Mouse (Mus musculus) G1E (cell line): ENCODE data around the gene Npas3. TPM values are rescaled to one million over a fixed set of nuclear protein-coding genes. Genes with fewer than 3 reads are reported as not detected.

ENCODE experiments used
- ATAC-seq: 2 replicates; pipeline ENCODE4 v1.8.0; 2016; ENCODE audit warnings: mild to moderate bottlenecking; ENCODE audit not compliant: insufficient number of reproducible peaks, poor library complexity, low FRiP score, severe bottlenecking; ENCODE audit errors: extremely low read depth
- DNase-seq: peaks from one replicate; pipeline ENCODE4 v3.0.0; 2012; ENCODE audit warnings: low spot score
- H3K27me3 ChIP-seq: 2 replicates; pipeline ENCODE4 v1.6.1; 2012; ENCODE audit warnings: mild to moderate bottlenecking, low read length, inconsistent platforms; ENCODE audit not compliant: insufficient read depth
- H3K36me3 ChIP-seq: replicated peaks from 2 replicates; pipeline ENCODE3; 2012; ENCODE audit warnings: mild to moderate bottlenecking, inconsistent platforms
- H3K4me1 ChIP-seq: 2 replicates; pipeline ENCODE4 v1.6.1; 2012; ENCODE audit warnings: low read depth, low read length, inconsistent platforms, mixed read lengths; ENCODE audit not compliant: insufficient read depth
- H3K4me3 ChIP-seq: 2 replicates; pipeline ENCODE4 v1.5.1; 2012; ENCODE audit warnings: low read depth, mild to moderate bottlenecking, inconsistent platforms, low read length, moderate library complexity, mixed read lengths
- H3K9me3 ChIP-seq: replicated peaks from 2 replicates; pipeline ENCODE4 v1.6.1; 2012; ENCODE audit warnings: inconsistent platforms
- CTCF ChIP-seq: IDR thresholded peaks from 2 replicates; pipeline ENCODE4 v1.5.1; 2012; ENCODE audit warnings: low read depth, low read length, inconsistent platforms, mixed read lengths
- GATA1 ChIP-seq: IDR thresholded peaks from 2 replicates; pipeline ENCODE4 v1.6.1; 2012; ENCODE audit warnings: borderline replicate concordance, low read length, inconsistent platforms, mixed read lengths
- GATA2 ChIP-seq: IDR thresholded peaks from 2 replicates; pipeline ENCODE4 v1.6.1; 2012; ENCODE audit warnings: low read depth, low read length, inconsistent platforms, borderline replicate concordance
- POLR2AphosphoS5 ChIP-seq: IDR thresholded peaks from 2 replicates; pipeline ENCODE4 v1.6.1; 2012; ENCODE audit warnings: low read depth, low read length, inconsistent platforms; ENCODE audit not compliant: insufficient replicate concordance
- TAL1 ChIP-seq: conservative IDR thresholded peaks from 2 replicates; pipeline ENCODE4 v1.6.1; 2012; ENCODE audit warnings: low read depth, low read length, inconsistent platforms, mixed read lengths
- polyA plus RNA-seq: library from polyadenylated mRNA; stranded (reverse); fragments of >175 nt; gene quantifications from 2 replicates; pipeline ENCODE4 v1.2.3, GENCODE M21; 2012
- total RNA-seq, 2 experiments: library from RNA; stranded (forward) in 1 of 2; stranded (reverse) in 1 of 2; fragments of 200-1000 nt in 1 of 2; fragments of >200 nt in 1 of 2; fragmentation: Nextera tagmentation in 1 of 2; gene quantifications; 2 replicates each; pipeline ENCODE4 v1.2.3; 2014 to 2017

Npas3 gene
- total and polyA plus RNA-seq, 3 experiments: 0.11 TPM; not detected in 2

- no peak for TF ChIP-seq POLR2AphosphoS5
- no peak for TF ChIP-seq GATA2
- no peak for TF ChIP-seq CTCF
- TF ChIP-seq GATA1: no peak
- no peak for TF ChIP-seq TAL1
- no peaks in the 10 kb centered on the region for H3K36me3 ChIP-seq
- DNase-seq (no peak), ATAC-seq (no peak)
- H3K4me3 ChIP-seq: no peak overlapping the region
- peaks cover 55% of the 10 kb centered on the region for H3K9me3 ChIP-seq
- no peaks in the 10 kb centered on the region for H3K4me1 ChIP-seq
- no peaks in the 10 kb centered on the region for H3K27me3 ChIP-seq
These were observed 574.4 kb downstream of the Npas3 start for GRCm38 (mm10) chr12:53822881-53823280.

GRCm38 (mm10) chr12:53825251-53825650, 576.8 kb downstream of the Npas3 start:
- no peaks in the 10 kb centered on the region for H3K4me1 ChIP-seq
- peaks cover 50% of the 10 kb centered on the region for H3K9me3 ChIP-seq
- DNase-seq (no peak), ATAC-seq (no peak)
- H3K36me3 ChIP-seq: no peaks in the 10 kb centered on the region
- H3K27me3 ChIP-seq: no peaks in the 10 kb centered on the region
- H3K4me3 ChIP-seq: no peak overlapping the region
- TF ChIP-seq GATA2 (no peak), POLR2AphosphoS5 (no peak), GATA1 (no peak), CTCF (no peak), TAL1 (no peak)

DNA sequence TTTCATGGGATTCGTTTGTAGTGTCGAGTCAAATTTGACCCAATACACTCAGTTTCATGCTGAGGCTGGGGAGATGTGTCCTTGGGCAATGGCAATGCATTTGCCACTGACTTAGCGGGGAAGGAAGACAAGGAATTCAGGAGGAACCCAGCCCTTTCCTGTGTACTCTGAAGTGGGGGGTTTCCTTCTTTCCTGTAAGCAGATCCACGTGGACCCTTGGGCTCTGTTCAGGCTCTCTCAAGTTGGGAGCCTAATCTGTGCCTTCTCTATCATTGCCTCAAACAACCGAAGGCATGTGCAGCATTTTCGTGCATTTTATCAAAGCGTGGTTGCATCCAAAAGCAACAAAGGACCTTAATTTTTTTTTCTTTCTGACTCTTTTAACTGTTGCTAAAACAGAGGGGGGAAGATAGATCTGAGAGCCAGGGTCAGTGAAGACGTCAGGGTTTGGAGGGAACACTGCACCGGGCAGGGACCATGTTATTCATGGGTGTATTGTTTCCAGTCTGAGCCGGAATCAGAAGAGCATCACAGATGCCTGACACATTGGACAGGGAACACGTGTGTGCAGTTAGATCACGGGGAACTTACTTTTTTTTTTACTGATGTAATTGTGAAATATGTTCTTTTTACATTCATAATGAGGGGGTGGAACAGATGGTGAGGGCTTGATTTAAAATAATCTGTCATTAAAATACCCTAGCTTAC, 577.6 kb downstream of the Npas3 start:
- Histone ChIP-seq H3K9me3 (peaks cover 46% of the 10 kb centered on the region), H3K4me1 (no peaks in the 10 kb centered on the region), H3K4me3 (no peak overlapping the region), H3K27me3 (no peaks in the 10 kb centered on the region), H3K36me3 (no peaks in the 10 kb centered on the region)
- DNase-seq: no peak
- TF ChIP-seq GATA1: no peak
- TF ChIP-seq POLR2AphosphoS5: no peak
- TF ChIP-seq TAL1: no peak
- no peak for TF ChIP-seq GATA2
- no peak for TF ChIP-seq CTCF
- ATAC-seq: no peak

DNA sequence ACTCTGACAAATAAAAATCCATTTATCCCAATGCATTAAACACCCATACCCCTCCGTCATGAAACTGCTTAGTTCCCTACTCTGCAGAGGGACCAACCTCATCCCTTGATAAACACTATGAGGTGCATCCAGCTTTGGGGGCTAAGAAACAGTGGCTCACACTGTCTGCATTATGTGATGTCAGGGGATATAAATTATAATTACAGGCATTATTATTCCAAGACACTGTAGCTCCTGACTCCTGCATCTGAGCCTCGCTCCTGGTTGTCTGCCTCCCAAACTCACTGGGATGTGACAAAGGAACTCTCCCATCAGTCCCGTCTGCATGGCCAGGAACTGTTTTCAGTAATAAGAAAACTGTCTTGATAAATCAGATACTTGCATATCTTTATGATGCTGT, 578.3 kb downstream of the Npas3 start:
- no peak for ATAC-seq
- no peak for TF ChIP-seq CTCF
- no peak for TF ChIP-seq GATA2
- no peaks in the 10 kb centered on the region for H3K27me3 ChIP-seq
- H3K4me1 ChIP-seq: no peaks in the 10 kb centered on the region
- H3K4me3 ChIP-seq: no peak overlapping the region
- H3K9me3 ChIP-seq: peaks cover 46% of the 10 kb centered on the region
- H3K36me3 ChIP-seq: no peaks in the 10 kb centered on the region
- DNase-seq: no peak

GRCm38 (mm10) chr12:53832590-53832989, 584.1 kb downstream of the Npas3 start:
- Histone ChIP-seq H3K27me3 (no peaks in the 10 kb centered on the region), H3K36me3 (no peaks in the 10 kb centered on the region), H3K9me3 (peaks cover 56% of the 10 kb centered on the region), H3K4me1 (no peaks in the 10 kb centered on the region), H3K4me3 (no peak overlapping the region)
- ATAC-seq (no peak), DNase-seq (no peak)
- TF ChIP-seq CTCF (no peak), POLR2AphosphoS5 (no peak)

DNA sequence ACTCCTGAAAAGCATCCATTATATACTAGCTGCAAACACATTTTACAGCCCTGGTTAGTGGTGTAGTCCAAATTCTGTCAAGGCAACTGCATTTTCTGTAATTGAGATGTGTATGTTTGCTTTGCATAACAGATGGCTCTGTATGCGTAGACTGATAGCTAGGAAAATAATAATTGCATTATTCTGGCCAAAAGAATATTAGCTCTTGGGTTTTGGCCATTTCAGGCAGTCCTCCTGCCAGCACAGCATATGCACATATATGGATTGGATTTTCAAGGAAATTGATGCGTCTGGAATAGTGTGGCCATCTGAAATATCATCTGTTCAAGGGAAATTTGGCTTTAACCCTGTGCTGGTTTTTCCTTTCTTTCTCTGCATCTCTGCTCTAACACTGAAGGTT, 584.9 kb downstream of the Npas3 start:
- ATAC-seq (no peak), DNase-seq (no peak)
- Histone ChIP-seq H3K27me3 (no peaks in the 10 kb centered on the region), H3K4me3 (no peak overlapping the region), H3K4me1 (no peaks in the 10 kb centered on the region), H3K36me3 (no peaks in the 10 kb centered on the region), H3K9me3 (peaks cover 55% of the 10 kb centered on the region)
- no peak for TF ChIP-seq GATA1
- TF ChIP-seq POLR2AphosphoS5: no peak
- no peak for TF ChIP-seq CTCF
- no peak for TF ChIP-seq GATA2
- no peak for TF ChIP-seq TAL1

- Histone ChIP-seq H3K4me3 (no peak overlapping the region), H3K36me3 (no peaks in the 10 kb centered on the region), H3K27me3 (no peaks in the 10 kb centered on the region), H3K4me1 (no peaks in the 10 kb centered on the region), H3K9me3 (peaks cover 53% of the 10 kb centered on the region)
- TF ChIP-seq GATA1 (no peak), TAL1 (no peak), CTCF (no peak), GATA2 (no peak), POLR2AphosphoS5 (no peak)
- no peak for ATAC-seq
- DNase-seq: no peak
These were observed 587.7 kb downstream of the Npas3 start for GRCm38 (mm10) chr12:53836031-53836790.
